Mouse (Mus musculus) limb, embryonic 15.5 days (tissue): ENCODE results near the gene Xrcc6. TPM values are rescaled to one million over a fixed set of nuclear protein-coding genes. Genes with fewer than 3 reads are reported as not detected.
A peak's percentile ranks its signal among the peaks of the same experiment; 100 is the strongest.

Experiments used
- ATAC-seq: fragments of 200-750 bp; cut with Nextera tagmentation; 2 replicates; pipeline ENCODE4 v1.8.0; 2017; ENCODE audit warnings: low read depth, moderate TSS enrichment; ENCODE audit not compliant: insufficient number of reproducible peaks, low FRiP score, low TSS enrichment
- H3K27ac ChIP-seq: fragments of 300-500 bp; sonication (generic); 2 replicates; pipeline ENCODE4 v1.5.1; 2015; ENCODE audit warnings: moderate library complexity, mild to moderate bottlenecking, inconsistent platforms
- H3K27me3 ChIP-seq: fragments of 300-500 bp; sonication (generic); 2 replicates; pipeline ENCODE4 v1.6.1; 2015; ENCODE audit warnings: inconsistent platforms
- H3K36me3 ChIP-seq: fragments of 300-500 bp; sonication (generic); 2 replicates; pipeline ENCODE4 v1.6.1; 2015; ENCODE audit warnings: inconsistent platforms
- H3K4me1 ChIP-seq: fragments of 300-500 bp; sonication (generic); 2 replicates; pipeline ENCODE4 v1.6.1; 2015; ENCODE audit warnings: inconsistent platforms
- H3K4me2 ChIP-seq: fragments of 300-500 bp; sonication (generic); 2 replicates; pipeline ENCODE4 v1.6.1; 2015; ENCODE audit warnings: mild to moderate bottlenecking, inconsistent platforms
- H3K4me3 ChIP-seq: fragments of 300-500 bp; sonication (generic); 2 replicates; pipeline ENCODE4 v1.5.1; 2015; ENCODE audit warnings: mild to moderate bottlenecking, inconsistent platforms
- H3K9ac ChIP-seq: fragments of 300-500 bp; sonication (generic); 2 replicates; pipeline ENCODE4 v1.6.1; 2015; ENCODE audit warnings: inconsistent platforms
- H3K9me3 ChIP-seq: fragments of 300-500 bp; sonication (generic); 2 replicates; pipeline ENCODE4 v1.6.1; 2016; ENCODE audit warnings: inconsistent platforms
- WGBS: fragments of 180-500 bp; shearing (Covaris S2); methylation state at CpG from one replicate; pipeline ENCODE4 v1.1.7; 2015; 5-methylcytosine and 5-hydroxymethylcytosine counted together
- polyA plus RNA-seq: library from polyadenylated mRNA; unstranded; fragments of >200 nt; fragmentation: Nextera tagmentation; extraction: Ambion mirVana; gene quantifications from 2 replicates; pipeline ENCODE4 v1.2.1, GENCODE M21; 2015

Gene Xrcc6
- polyA plus RNA-seq, 1 experiment from 2014 or later = 73.8 TPM

DNA sequence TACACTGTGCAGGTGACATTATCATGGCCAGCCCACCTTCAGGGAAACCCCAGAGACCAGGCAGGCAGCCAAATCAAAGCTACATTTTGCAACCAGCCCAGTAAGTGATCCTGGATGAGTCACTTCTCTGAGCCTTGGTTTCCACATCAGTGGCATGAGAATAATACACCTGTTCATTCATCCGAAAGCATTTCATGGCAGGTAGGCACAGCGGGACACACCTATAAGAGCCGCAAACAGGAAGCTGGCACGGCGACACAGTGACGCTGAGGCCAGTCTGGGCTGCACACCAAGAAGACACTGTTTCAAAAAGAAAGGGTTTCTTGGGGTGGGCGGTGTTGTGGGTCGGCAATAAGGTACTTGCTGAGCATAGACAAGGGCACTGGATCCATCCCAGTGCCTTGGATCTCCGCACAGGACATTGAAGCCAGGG lies 33.5 kb upstream of the Xrcc6 start:
- ATAC-seq = no peak
- Histone ChIP-seq H3K9me3 (no peaks in the 10 kb centered on the region), H3K27ac (no peak overlapping the region), H3K4me1 (no peaks in the 10 kb centered on the region), H3K27me3 (no peaks in the 10 kb centered on the region), H3K9ac (no peak overlapping the region), H3K4me3 (no peak overlapping the region), H3K4me2 (no peak overlapping the region), H3K36me3 (peaks cover 44% of the 10 kb centered on the region)
- WGBS = 95% methylated on average over 9 of the region's 9 CpGs

DNA sequence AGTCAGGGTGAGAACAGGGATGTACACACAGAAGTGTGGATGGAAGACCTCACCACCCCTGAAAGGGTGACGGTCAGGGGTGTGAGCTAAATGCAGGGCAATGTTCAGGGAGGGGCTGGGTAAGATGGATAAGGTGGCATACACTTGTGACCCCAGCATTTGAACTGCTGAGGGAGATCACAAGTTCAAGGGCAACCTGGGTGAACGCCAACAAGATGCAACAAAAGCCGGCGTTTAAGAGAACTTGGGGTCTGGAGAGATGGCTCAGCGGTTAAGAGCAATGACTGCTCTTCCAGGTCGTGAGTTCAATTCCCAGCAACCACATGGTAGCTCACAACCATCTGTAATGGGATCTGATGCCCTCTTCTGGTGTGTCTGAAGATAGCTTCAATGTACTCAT lies 32.9 kb upstream of the Xrcc6 start:
- Histone ChIP-seq H3K4me3 (no peak overlapping the region), H3K9me3 (no peaks in the 10 kb centered on the region), H3K9ac (no peak overlapping the region), H3K4me2 (no peak overlapping the region), H3K27ac (no peak overlapping the region), H3K27me3 (no peaks in the 10 kb centered on the region), H3K4me1 (peaks cover 2% of the 10 kb centered on the region; the same call in 1 of the 2 replicates), H3K36me3 (peaks cover 42% of the 10 kb centered on the region)
- no peak for ATAC-seq
- 92% methylated on average over 6 of the region's 6 CpGs for WGBS

DNA sequence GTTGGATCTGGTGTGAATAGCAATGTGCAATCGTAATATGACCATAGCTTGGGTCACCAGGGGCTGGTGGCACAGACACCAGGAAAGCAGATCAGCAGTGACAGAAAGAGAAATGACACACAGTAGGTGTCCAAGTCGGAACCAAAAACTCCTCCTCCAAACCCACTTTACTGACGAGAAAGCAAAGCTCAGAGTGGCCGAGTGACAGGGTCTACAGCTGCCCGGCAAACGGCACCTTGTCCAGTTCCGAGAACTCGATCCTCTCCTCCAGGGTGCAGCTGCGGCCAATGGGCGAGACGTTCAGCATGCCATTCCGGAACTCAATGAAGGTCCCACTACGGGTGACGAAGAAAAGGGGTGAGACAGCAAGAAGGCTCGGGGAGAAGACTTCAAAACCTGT lies 32.2 kb upstream of the Xrcc6 start:
- 89% methylated on average over 15 of the region's 15 CpGs for WGBS

DNA sequence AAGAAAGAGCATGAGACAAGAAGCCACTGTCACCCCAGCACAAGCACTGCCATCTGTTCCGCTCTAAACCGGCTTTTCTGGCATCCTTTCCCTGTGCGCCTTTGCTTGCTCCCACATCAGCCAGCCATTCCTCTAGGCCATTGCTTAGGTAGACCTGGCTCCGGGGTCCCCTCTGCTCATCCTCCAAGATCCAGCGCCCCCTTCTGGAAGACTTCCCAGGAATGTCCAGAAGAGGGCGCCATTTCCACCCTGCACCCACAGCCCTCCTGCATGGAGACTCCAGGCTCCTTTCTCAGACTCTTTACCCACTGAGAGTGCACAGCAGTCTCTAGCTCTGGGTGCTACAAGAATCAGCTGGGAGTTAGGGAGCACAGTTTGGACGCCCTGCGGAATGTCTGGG lies 31.2 kb upstream of the Xrcc6 start:
- Histone ChIP-seq H3K4me2 (no peak overlapping the region), H3K4me1 (peaks cover 9% of the 10 kb centered on the region), H3K4me3 (no peak overlapping the region), H3K36me3 (peaks cover 29% of the 10 kb centered on the region), H3K27me3 (no peaks in the 10 kb centered on the region), H3K9me3 (no peaks in the 10 kb centered on the region), H3K9ac (no peak overlapping the region), H3K27ac (no peak overlapping the region)
- no peak for ATAC-seq
- 54% methylated on average over 8 of the region's 8 CpGs for WGBS

More for the DNA sequence above, 32.2 kb upstream of the Xrcc6 start:
- peaks cover 8% of the 10 kb centered on the region for H3K4me1 ChIP-seq
- ATAC-seq = no peak
- H3K27ac ChIP-seq = no peak overlapping the region
- H3K9ac ChIP-seq = no peak overlapping the region
- H3K27me3 ChIP-seq = no peaks in the 10 kb centered on the region
- H3K4me2 ChIP-seq = no peak overlapping the region
- peaks cover 38% of the 10 kb centered on the region for H3K36me3 ChIP-seq
- no peak overlapping the region for H3K4me3 ChIP-seq
- H3K9me3 ChIP-seq = no peaks in the 10 kb centered on the region

DNA sequence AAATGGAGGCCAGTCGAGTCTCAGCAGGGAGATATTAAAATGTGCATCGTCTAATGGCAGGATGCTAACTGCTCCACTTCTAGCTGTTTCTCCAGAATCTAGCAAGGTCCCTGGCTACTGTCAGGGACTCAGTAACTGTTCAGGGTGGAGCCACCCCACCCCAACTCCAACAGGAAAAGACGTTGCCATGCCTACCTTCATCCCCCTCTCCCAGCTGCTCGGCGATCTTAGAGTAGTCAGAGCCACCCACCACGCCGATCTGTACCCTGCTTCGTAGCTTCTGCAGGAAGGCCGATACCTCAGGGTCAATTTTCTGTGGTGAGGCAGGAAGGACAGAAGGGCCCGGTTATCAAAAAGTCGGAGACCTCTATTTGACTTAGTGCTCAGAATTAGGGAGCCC lies 30.0 kb upstream of the Xrcc6 start:
- Histone ChIP-seq H3K4me2 (no peak overlapping the region), H3K4me3 (no peak overlapping the region), H3K9ac (no peak overlapping the region), H3K36me3 (peaks cover 19% of the 10 kb centered on the region), H3K4me1 (peaks cover 9% of the 10 kb centered on the region), H3K9me3 (no peaks in the 10 kb centered on the region), H3K27me3 (no peaks in the 10 kb centered on the region), H3K27ac (no peak overlapping the region)
- ATAC-seq = no peak
- 88% methylated on average over 11 of the region's 11 CpGs for WGBS

DNA sequence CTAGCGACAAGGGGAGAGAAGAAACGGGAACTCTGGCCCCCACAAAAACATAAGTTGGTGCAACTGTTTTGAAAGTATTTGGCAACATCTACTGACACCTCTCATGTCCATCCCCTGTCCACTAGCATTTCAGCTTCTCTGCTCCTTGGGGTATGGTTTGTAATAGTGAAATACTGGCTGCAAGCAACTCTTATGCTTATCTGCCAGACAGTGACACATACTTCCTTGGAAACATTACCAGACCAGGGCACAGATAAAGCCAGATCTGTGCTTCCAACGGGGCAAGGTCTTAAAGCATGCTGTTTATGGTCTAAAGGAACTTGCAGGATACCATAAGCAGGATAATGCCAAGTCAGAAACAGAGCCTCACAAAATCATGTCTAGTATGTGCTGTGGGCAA lies 28.7 kb upstream of the Xrcc6 start:
- 83% methylated on average over 3 of the region's 3 CpGs for WGBS
- Histone ChIP-seq H3K9ac (no peak overlapping the region), H3K9me3 (no peaks in the 10 kb centered on the region)

DNA sequence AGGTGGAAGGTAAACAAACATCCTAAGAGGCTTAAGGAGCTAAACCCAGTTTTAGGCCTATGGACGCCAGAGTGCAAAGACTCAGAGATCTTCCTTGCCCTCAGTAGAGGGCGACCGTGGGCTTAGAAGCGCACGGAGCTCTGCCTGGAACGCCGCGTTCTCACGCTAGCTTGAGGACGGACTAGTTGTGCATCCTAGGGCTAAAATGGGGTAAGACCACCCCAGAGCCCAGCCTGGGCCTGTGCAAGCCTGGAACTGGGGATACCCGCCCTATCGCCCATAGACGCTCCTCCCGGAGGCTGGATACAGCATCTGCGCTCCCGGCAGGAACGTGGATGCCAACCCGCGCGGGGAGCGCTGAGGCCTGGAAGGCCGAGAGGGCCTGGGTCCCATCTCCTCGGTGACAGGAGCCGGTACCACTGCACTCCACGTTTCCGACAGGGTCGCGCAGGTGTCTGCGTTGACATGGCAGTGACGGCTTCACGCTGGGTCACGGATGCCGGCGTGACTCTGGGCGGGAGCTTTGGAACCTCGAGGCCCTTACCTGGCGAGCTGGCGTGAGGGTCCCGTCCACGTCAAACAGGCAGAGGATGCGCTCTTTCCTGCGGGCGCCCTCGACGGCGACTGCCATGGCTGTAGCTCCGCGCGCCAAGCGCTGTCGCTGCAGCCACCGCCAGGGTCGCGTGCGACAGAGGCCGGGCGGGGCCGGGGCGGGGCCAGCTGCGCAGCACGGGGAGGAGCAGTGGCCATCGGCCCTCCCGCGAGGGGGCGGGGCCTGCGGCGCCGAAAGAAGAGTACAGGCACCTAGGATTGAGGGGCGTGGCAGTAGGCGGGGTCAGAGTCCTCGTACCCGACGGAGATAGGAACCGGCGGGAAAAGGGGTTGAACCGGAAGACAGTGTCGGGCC lies 27.2 kb upstream of the Xrcc6 start, which contains the start of gene Pmm1:
Pmm1 (minus strand) TSS at position 760 of the 907 bp plus-strand sequence.
- peak; percentile 95 for ATAC-seq
- H3K9ac ChIP-seq = peak within 1 kb of the TSS; percentile 72
- peak within 1 kb of the TSS; percentile 89 for H3K27ac ChIP-seq
- under 1% methylated on average over 75 of the region's 77 CpGs for WGBS
- H3K4me3 ChIP-seq = peak within 1 kb of the TSS; percentile 73
- no peaks in the 10 kb centered on the region for H3K9me3 ChIP-seq
- H3K27me3 ChIP-seq = no peaks in the 10 kb centered on the region
- peaks cover 9% of the 10 kb centered on the region for H3K4me1 ChIP-seq
- peaks cover 2% of the 10 kb centered on the region; the same call in 1 of the 2 replicates for H3K36me3 ChIP-seq
- peak within 1 kb of the TSS; percentile 99 for H3K4me2 ChIP-seq

More for the DNA sequence above, 28.7 kb upstream of the Xrcc6 start:
- no peak overlapping the region for H3K4me3 ChIP-seq
- no peaks in the 10 kb centered on the region for H3K27me3 ChIP-seq
- peaks cover 9% of the 10 kb centered on the region for H3K4me1 ChIP-seq
- H3K27ac ChIP-seq = no peak overlapping the region
- ATAC-seq = no peak
- no peak overlapping the region for H3K4me2 ChIP-seq
- peaks cover 15% of the 10 kb centered on the region for H3K36me3 ChIP-seq

DNA sequence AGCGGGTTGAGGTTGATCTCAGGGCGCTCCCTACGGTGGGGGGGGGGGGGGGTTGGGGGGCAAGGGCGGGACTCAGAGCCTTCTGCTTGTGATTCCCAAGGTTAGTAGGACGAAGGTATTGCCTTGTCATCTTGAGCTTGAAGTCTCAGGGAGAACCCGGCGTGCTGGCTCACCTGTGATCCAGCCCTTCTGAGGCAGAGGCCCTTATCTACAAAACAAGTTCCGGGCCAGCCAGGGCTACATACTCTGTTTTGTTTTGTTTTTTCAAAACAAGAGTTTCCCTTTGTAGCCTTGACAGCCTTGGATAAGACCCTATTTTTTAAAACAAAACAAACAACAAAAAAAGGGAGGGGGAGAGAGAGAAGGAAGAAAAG lies 26.6 kb upstream of the Xrcc6 start:
- Histone ChIP-seq H3K4me2 (peak overlapping the region; percentile 99), H3K4me1 (peaks cover 9% of the 10 kb centered on the region), H3K9ac (no peak overlapping the region), H3K27ac (no peak overlapping the region; the same call in 1 of the 2 replicates), H3K4me3 (peak overlapping the region; percentile 73), H3K9me3 (no peaks in the 10 kb centered on the region), H3K27me3 (no peaks in the 10 kb centered on the region), H3K36me3 (no peaks in the 10 kb centered on the region; the same call in 1 of the 2 replicates)
- no peak for ATAC-seq
- 2% methylated on average over 7 of the region's 8 CpGs for WGBS

DNA sequence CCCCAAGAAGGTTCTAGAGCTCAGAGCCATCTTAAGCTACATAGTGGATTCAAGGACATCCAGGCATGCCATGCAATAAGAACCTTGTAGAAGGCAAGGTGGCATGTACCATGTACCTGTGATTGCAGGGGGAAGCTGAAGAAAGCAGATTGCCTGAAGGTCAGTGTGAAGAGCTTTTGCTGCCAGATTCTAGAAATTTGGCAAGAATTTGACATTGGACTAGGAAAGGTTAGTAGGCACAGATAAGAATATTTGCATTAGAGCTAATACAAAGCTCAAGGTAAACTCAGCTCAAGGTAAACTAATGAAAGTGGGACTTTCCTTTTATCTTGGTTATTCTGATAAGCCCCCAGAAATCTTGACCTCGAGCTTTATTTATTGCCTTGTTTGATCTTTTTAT lies 23.4 kb upstream of the Xrcc6 start:
- H3K9ac ChIP-seq = no peak overlapping the region
- H3K4me3 ChIP-seq = no peak overlapping the region
- no peaks in the 10 kb centered on the region for H3K9me3 ChIP-seq
- peaks cover 9% of the 10 kb centered on the region for H3K4me1 ChIP-seq
- 29% methylated on average over 1 of the region's 1 CpGs for WGBS
- H3K27ac ChIP-seq = no peak overlapping the region
- H3K27me3 ChIP-seq = no peaks in the 10 kb centered on the region
- H3K36me3 ChIP-seq = no peaks in the 10 kb centered on the region
- H3K4me2 ChIP-seq = no peak overlapping the region
- ATAC-seq = no peak

DNA sequence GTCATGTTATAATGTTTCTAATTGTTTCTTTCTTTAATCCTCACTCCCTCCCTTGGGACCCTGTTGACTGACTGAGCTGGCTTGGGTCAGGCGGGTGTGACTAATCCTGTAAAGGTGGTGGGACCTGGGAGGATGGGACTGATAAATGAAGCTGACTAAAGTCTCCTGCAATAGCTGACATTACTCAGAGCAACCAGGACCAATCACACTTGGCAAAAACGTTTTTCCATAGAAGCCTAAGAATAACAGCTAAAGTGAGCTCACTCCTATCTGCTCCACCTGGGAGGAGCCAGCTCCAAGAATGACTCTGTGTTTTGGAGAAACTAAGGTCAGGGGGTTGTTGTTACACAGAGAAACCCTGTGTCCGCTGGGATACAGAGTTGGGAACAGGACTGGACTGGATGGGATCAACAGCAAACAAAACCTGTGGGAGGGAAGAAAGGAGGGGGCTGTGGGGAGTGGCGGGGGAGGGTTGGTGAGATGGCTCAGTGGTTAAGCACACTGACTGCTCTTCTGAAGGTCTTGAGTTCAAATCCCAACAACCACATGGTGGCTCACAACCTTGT lies 22.6 kb upstream of the Xrcc6 start:
- H3K27me3 ChIP-seq = no peaks in the 10 kb centered on the region
- 64% methylated on average over 4 of the region's 4 CpGs for WGBS
- H3K4me3 ChIP-seq = no peak overlapping the region
- H3K4me1 ChIP-seq = peaks cover 4% of the 10 kb centered on the region; the same call in 1 of the 2 replicates
- H3K9ac ChIP-seq = no peak overlapping the region
- no peaks in the 10 kb centered on the region for H3K9me3 ChIP-seq
- H3K27ac ChIP-seq = no peak overlapping the region
- no peak overlapping the region for H3K4me2 ChIP-seq
- no peaks in the 10 kb centered on the region for H3K36me3 ChIP-seq
- no peak for ATAC-seq

DNA sequence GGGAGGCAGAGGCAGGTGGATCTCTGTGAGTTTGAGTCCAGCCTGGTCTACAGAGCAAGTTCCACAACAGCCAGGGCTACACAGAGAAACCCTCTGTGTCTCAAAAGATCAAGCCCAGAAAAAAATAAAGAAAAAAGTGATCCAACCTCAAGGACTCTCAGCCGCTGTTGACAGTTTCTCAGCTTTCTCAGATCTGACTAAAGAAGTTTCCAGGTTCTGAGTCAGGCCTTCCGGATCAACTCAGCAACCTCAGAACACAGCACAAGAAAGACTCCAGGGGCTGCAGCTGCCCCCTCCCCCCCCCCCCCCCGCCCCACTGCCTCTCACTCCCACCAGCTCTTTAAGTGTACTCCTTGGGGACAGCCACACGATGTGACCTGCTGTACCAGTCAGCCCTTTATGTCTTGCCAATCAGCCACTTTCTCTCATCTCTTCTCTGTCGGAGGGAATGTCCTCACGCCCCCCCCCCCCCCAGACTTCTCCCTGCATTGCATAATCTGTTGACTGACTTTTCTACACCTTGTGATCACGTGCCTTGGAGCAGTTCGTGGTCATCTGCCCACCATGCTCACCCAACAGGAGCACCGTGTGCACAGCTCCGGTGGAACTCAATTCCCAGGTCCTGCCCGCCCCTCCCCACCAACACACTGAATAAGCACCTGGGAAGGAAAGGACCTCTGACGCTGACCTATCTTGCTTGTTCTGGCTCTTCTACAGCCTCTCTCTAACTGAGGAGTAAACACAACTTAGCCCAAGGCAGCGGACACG lies 21.4 kb upstream of the Xrcc6 start:
- H3K27ac ChIP-seq = no peak overlapping the region
- H3K4me2 ChIP-seq = no peak overlapping the region
- H3K27me3 ChIP-seq = no peaks in the 10 kb centered on the region
- H3K36me3 ChIP-seq = no peaks in the 10 kb centered on the region
- no peak overlapping the region for H3K9ac ChIP-seq
- H3K4me1 ChIP-seq = no peaks in the 10 kb centered on the region
- no peak overlapping the region for H3K4me3 ChIP-seq
- ATAC-seq = no peak
- WGBS = 83% methylated on average over 12 of the region's 14 CpGs
- no peaks in the 10 kb centered on the region for H3K9me3 ChIP-seq
